Mouse (Mus musculus) MEL (cell line): ENCODE results near the gene Ppp1r32.

Source experiments
- CTCF ChIP-seq, 3 experiments: IDR thresholded peaks in 2 of 3; conservative IDR thresholded peaks in 1 of 3; 2 replicates each; pipeline ENCODE4 v1.5.1; 2011 to 2012; ENCODE audit warnings: low read length in 3 of 3, low read depth in 2 of 3, mild to moderate bottlenecking in 2 of 3, improper control_type of control experiment in 1 of 3, inconsistent platforms in 1 of 3, mixed read lengths in 1 of 3, moderate library complexity in 1 of 3; ENCODE audit not compliant: control insufficient read depth in 1 of 3, insufficient read depth in 1 of 3, poor library complexity in 1 of 3, severe bottlenecking in 1 of 3
- GATA1 ChIP-seq: IDR thresholded peaks from 2 replicates; pipeline ENCODE4 v1.6.1; 2011; ENCODE audit warnings: low read depth, low read length, improper control_type of control experiment
- POLR2A ChIP-seq, 2 experiments: IDR thresholded peaks; 2 replicates each; pipeline ENCODE4 v1.6.1; 2011 to 2012; ENCODE audit warnings: low read length in 2 of 2, mild to moderate bottlenecking in 2 of 2, control low read depth in 1 of 2, improper control_type of control experiment in 1 of 2, low read depth in 1 of 2, moderate library complexity in 1 of 2; ENCODE audit not compliant: control insufficient read depth in 1 of 2, insufficient read depth in 1 of 2, poor library complexity in 1 of 2
- USF1 ChIP-seq: IDR thresholded peaks from 2 replicates; pipeline ENCODE4 v1.6.1; 2014; ENCODE audit warnings: low read depth, mild to moderate bottlenecking, inconsistent platforms, low read length, improper control_type of control experiment, moderate library complexity

- TF ChIP-seq CTCF (IDR thresholded peaks at IDR 0.05 in 2 of 3, conservative IDR thresholded peaks at IDR 0.05 in 1 of 3; ENCODE audit: control insufficient read depth in 1 of 3, insufficient read depth in 1 of 3, low read depth in 2 of 3, low read length in 3 of 3, poor library complexity in 1 of 3, severe bottlenecking in 1 of 3) (peak in 2 of 3 experiments; percentile 55 to 66; a peak in 5 of 6 replicates), GATA1 (no peak), USF1 (no peak), POLR2A (IDR thresholded peaks at IDR 0.05; ENCODE audit: control insufficient read depth in 1 of 2, insufficient read depth in 1 of 2, low read depth in 1 of 2, low read length in 2 of 2, poor library complexity in 1 of 2) (no peak)
Observed at GRCm38 (mm10) chr19:10530082-10530481, 47.4 kb upstream of the Ppp1r32 start.
